Mouse (Mus musculus): Measurements from ENCODE around the gene Ccdc30. TPM values are rescaled to one million over a fixed set of nuclear protein-coding genes. Genes with fewer than 3 reads are reported as not detected.

The Ccdc30 gene
- total RNA-seq, 2 experiments from 2014 or later: 19.9 to 28.7 TPM

- DNase-seq: no peak
Measured at GRCm38 (mm10) chr4:119412791-119413190, 2.5 kb downstream of the Ccdc30 start.

DNA sequence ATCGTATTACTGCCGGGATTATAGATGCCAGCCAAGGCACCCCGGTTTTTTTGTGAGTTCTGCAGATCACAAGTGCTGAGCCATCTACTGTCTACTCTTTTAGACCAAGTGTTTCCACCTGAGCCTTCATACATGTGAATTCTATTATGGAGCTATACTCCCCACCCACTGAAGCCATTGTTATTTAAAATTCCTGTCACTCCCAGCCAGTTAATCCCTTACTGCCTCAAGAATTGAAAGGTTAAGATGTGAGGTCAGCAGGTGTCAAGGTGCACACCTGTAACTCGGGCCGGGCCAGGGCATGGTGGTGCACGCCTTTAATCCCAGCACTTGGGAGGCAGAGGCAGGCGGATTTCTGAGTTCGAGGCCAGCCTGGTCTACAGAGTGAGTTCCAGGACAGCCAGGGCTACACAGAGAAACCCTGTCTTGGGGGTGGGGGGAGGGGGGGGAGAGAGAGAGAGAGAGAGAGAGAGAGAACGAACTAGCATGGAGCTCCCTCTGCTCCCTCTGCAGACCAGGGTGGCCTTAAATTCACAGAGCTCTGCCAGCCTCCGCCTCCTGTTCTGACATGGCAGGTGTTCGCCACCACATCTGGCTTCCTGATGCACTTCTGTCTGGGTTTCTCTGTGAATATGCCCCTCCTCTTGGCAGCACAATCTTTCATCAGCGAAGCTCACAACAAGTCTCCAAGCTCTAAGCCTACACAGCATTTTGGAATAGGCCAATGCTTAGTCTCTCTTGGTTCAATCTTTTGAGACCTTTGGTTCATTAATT lies 3.3 kb downstream of the Ccdc30 start:
- DNase-seq: no peak

- no peak for DNase-seq
Measured at GRCm38 (mm10) chr4:119403431-119403830, 11.9 kb downstream of the Ccdc30 start.

DNA sequence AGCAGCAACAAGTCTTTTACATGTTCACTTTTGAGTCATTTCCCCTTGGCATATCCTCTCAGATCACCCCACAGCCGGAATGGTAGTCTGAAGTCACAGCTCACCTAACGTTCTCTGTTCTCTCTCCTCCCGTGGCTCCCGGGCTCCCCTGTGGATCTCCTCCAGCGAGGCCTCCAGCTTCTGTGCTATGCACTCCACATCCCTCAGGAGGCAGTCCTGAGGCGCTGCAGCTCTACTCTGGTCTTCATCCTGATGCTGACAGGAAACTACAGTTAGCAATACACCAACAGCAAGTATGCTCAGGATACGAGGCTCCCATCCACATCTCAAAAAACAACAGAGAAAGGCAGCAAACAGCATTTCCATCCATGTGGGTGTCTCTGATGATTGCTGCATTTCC lies 14.4 kb downstream of the Ccdc30 start:
- DNase-seq: no peak

GRCm38 (mm10) chr4:119398751-119399150 lies 16.6 kb downstream of the Ccdc30 start:
- DNase-seq: no peak

DNA sequence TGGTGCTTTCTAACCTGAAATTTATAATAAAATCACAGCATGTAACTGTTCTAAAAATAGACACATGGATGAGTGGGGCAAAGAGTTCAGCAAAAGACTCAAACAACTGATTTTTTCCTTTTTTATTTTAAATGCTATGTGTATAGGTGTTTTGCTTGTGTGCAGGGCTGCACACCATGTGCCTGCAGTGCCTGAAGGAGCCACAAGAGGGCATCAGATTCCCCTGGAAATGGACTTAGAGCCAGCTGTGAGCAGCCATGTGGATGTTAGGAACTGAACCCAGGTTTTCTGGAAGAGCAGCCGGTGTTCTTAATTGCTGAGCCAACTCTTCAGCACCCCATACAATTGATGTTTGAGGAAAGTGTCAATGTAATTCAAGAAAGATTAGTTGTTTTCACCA lies 25.0 kb downstream of the Ccdc30 start:
- no peak for DNase-seq

DNA sequence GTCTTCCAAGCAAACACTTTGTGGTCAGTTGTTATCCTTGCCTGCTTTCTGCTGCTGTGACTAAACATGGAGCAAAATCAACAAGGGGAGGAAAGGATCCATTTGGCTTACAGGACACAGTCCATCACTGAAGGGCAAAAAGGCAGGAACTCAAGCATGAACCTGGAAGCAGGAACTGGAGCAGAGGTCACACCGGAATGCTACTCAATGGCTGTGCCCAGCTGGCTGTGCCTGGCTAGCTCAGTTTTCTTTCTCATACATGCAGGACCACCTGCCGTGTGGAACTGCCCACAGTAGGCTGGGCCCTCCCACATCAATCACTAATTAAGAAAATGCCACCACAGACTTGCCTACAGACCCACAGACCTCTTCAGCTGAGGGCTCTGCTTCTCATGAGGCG lies 26.1 kb downstream of the Ccdc30 start:
- no peak for DNase-seq

DNA sequence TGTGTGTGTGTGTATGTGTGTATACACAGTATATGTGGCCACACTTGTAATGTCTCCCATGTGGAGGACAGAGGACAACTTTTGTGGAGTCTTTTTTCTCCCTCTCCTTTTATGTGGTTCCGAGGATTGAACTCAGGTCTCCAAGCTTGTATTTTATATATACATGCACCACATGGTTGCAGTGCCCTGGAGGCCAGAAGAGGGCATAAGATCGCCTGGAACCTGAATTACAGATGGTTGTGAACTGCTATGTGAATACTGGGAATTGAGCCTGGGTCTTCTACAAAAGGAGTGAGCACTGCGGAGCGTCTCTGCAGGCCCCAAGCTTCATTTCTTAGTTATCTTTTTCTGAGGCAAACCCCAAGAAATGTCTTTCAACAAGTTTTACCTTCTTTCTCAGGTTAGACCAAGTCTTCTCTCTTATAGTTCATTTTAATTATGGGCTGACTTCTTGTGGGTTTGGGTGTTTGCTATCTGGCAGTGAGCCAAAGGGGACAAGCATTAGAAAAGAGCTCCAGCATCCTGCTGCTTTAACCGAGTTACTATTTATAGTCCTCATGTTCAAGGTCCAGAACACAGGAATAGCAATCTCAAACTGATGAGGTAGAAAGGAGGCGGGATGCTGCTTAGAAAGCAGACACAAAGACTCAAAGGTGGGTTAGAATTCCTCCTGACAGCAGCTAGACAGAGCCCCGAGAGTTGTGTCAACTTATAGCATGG lies 33.7 kb downstream of the Ccdc30 start:
- no peak for DNase-seq

GRCm38 (mm10) chr4:119369460-119369859 lies 45.9 kb downstream of the Ccdc30 start:
- no peak for DNase-seq

- DNase-seq: no peak
Measured at GRCm38 (mm10) chr4:119366758-119367526, 48.4 kb downstream of the Ccdc30 start.

GRCm38 (mm10) chr4:119362231-119362630 lies 53.1 kb downstream of the Ccdc30 start:
- no peak for DNase-seq

DNA sequence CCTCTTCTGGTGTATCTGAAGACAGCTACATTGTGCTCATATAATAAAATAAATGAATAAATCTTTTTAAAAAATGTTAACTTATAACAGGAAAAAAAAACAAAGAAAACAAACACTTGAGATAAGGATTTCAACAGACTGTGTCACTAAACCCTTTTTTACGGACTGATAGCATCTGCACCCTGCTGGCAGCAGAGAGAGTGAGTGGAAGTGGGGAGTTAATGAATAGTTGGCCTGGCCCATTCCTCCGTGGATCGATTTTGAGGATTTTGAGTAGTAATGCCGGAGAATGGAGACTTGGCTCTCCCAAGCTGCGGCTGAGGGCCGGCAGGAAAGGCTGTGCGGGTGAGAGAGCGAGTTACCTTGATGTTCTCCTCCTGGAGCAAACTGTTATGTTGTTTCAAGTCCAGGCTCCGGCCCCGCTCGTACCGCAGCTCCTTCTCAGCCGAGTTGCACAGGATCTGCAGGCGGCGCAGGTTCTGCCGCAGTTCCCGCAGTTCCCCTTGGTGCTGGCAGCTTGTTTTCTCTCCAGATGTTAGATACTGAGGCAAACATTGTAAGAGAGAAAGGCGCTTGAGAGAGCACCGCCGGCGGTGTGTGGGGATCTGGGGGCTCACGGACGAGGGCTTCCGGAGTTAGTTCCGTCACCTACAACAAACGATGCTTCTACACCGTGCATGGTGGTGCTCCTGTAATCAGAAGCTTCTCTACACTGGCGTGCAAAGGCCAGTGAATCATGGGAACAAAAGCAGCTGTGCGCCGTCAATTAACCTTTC lies 55.9 kb downstream of the Ccdc30 start:
- DNase-seq: peak; percentile 11 to 24

- DNase-seq: no peak
Measured at GRCm38 (mm10) chr4:119345508-119345907, 69.8 kb downstream of the Ccdc30 start.

- peak; percentile 19 to 33 for DNase-seq
Measured at GRCm38 (mm10) chr4:119338861-119339361, 76.4 kb downstream of the Ccdc30 start.

GRCm38 (mm10) chr4:119338422-119338821 lies 76.9 kb downstream of the Ccdc30 start:
- peak in 1 of 2 experiments; percentile 13 for DNase-seq

GRCm38 (mm10) chr4:119333487-119333886 lies 81.8 kb downstream of the Ccdc30 start:
- no peak for DNase-seq

- peak; percentile 1 to 3 for DNase-seq
Measured at GRCm38 (mm10) chr4:119320896-119321550, 94.3 kb downstream of the Ccdc30 start.

- peak; percentile 95 for DNase-seq
Measured at GRCm38 (mm10) chr4:119320131-119320830, 95.0 kb downstream of the Ccdc30 start, which contains the start of gene Ppih. Ppih (minus strand) TSS chr4:119320546.

- no peak for DNase-seq
Measured at GRCm38 (mm10) chr4:119313756-119314155, 101.6 kb downstream of the Ccdc30 start.

GRCm38 (mm10) chr4:119305418-119305817 lies 109.9 kb downstream of the Ccdc30 start:
- no peak for DNase-seq

DNA sequence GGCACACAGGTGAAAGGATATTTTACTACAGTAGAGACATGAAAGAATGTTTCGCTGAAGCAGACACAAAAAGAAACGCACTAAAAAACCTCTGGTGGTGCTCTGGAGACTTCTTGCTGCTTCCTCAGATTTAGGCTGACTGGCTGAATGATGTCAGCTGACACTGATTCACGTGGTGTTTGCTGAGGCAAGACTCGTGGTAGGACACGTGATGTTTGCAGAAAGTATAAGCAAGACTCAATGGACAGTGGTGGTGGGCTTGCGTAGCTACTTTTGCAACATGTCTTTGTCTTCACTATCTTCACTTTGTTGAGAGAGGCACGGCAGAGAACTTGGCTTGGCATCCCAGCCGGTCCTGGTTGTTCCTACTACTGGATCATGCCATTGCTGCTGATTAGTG lies 112.0 kb downstream of the Ccdc30 start:
- no peak for DNase-seq
